Mouse (Mus musculus) heart, embryonic 10.5 days (tissue): Measurements from ENCODE around the gene Spin1. TPM values are rescaled to one million over a fixed set of nuclear protein-coding genes. Genes with fewer than 3 reads are reported as not detected.
"Not testable (repeated sequence)": the region's sequence is repeated elsewhere in the genome, so short reads cannot be mapped to it uniquely, and the experiment has no call there.

Experiments used
- DNase-seq: peaks from one replicate; pipeline ENCODE4 v3.0.0-alpha.2; 2017; ENCODE audit warnings: low spot score
- H3K27ac ChIP-seq: fragments of 300-500 bp; sonication (generic); 2 replicates; pipeline ENCODE4 v1.5.1; 2016; ENCODE audit warnings: mild to moderate bottlenecking
- H3K27me3 ChIP-seq: fragments of 300-500 bp; sonication (generic); 2 replicates; pipeline ENCODE4 v1.6.1; 2016; ENCODE audit warnings: mild to moderate bottlenecking; ENCODE audit not compliant: poor library complexity, insufficient read depth, severe bottlenecking
- H3K36me3 ChIP-seq: fragments of 300-500 bp; sonication (generic); 2 replicates; pipeline ENCODE4 v1.6.1; 2016; ENCODE audit warnings: mild to moderate bottlenecking, moderate library complexity
- H3K4me1 ChIP-seq: fragments of 300-500 bp; sonication (generic); 2 replicates; pipeline ENCODE4 v1.6.1; 2016; ENCODE audit warnings: mild to moderate bottlenecking
- H3K4me3 ChIP-seq: fragments of 300-500 bp; sonication (generic); 2 replicates; pipeline ENCODE4 v1.5.1; 2016; ENCODE audit warnings: mild to moderate bottlenecking, moderate library complexity
- H3K9me3 ChIP-seq: fragments of 300-500 bp; sonication (generic); 2 replicates; pipeline ENCODE4 v1.6.1; 2016; ENCODE audit warnings: mild to moderate bottlenecking, moderate library complexity
- WGBS: fragments of 180-500 bp; shearing (Covaris S2); methylation state at CpG from one replicate; pipeline ENCODE4 v1.1.7; 2016; 5-methylcytosine and 5-hydroxymethylcytosine counted together
- polyA plus RNA-seq: library from polyadenylated mRNA; unstranded; fragments of >200 nt; fragmentation: Nextera tagmentation; extraction: Ambion mirVana; gene quantifications from 2 replicates; pipeline ENCODE4 v1.2.1, GENCODE M21; 2016

Gene Spin1
- polyA plus RNA-seq = 55.5 and 63.4 TPM in 2 replicates

DNA sequence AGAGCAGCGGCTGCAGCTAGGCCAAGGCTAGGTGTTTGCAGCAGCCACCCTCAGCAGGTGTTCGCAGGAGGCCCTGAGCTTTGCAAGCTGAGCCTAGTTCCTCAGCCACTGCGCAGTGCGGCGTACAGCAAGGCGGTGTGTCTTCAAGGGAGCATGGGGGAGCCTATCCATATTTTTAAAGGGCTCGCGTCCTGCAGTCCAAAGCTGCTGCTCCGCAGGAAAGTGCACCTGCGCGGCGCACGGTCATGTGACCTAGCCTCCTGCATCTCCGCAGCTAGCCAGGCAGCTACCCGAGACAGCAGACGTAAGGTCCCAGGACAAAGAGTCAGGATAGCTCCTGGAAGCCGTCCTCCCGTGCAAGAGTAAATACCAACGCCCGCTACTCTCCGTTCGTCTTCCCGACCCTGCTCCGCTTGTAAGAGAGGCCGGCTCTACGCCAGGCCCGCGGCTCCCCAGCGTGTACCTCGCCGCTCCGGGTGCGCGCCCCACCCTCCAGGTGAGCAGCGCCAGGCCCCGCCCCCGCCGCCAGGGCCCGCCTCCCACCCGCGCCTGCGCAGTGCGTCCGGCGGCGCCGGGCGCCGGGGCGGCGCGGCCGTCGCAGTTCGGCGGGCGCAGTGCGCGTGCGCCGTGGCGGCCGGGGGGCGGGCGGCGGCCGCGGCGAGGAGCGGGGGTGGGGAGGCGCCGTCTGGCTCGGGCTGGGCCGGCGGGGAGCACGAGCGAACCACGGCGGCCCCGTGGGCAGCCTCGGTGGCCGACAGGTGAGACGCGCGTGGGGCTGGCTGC is at the start of gene Spin1:
Gene Spin1, plus strand, starts transcription at position 648 of the 783 bp plus-strand sequence.
- Histone ChIP-seq H3K4me1 (peaks cover 5% of the 10 kb centered on the region; the same call in 1 of the 2 replicates), H3K36me3 (peaks cover 22% of the 10 kb centered on the region), H3K27ac (peak within 1 kb of the TSS; percentile 99), H3K9me3 (no peaks in the 10 kb centered on the region; the same call in 1 of the 2 replicates), H3K4me3 (peak within 1 kb of the TSS; percentile 90), H3K27me3 (no peaks in the 10 kb centered on the region)
- 2% methylated on average over 81 of the region's 85 CpGs for WGBS
- peak; percentile 81 for DNase-seq

DNA sequence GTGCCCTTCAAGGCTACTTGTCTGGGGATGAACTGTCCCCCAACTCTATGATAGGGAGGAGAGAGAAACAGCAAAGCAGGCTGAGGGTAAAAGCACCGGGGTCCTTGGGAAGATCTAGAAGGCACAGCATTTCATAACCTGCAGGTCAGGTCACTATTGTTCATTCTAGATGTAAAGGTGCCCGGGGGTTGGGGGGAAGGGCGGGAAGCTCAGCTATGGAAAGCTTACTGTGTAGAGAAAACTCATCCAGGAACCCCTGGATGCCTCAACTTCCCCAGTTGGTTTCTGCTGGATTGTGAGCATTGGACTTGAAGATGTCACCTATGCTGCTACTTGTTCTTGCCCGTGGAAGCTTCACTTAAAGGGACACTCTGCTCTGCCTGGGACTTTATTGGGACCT is 49.7 kb upstream of the Spin1 start:
- 80% methylated on average over 4 of the region's 4 CpGs for WGBS
- Histone ChIP-seq H3K36me3 (no peaks in the 10 kb centered on the region), H3K4me1 (no peaks in the 10 kb centered on the region), H3K27ac (no peak overlapping the region), H3K27me3 (no peaks in the 10 kb centered on the region), H3K9me3 (no peaks in the 10 kb centered on the region), H3K4me3 (no peak overlapping the region)
- no peak for DNase-seq

DNA sequence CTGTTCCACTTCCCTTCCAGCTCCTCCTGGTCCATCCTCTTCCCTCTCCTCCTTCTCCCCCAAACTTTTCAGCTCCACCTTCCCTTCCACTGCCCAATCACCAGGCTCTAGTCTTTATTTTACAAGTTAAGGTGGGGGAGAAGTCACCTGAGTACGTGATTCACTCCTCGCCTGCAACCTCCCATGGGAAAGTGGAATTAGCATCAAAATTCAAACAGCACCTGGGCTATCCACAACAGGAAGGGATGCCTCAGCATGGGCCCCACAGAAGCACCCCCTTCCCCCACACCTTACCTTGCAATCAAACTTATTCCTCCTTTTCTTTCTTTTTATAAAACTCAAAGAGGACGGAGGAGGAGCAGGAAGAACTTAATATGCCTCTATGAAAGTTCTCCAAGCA is 48.3 kb upstream of the Spin1 start:
- 71% methylated on average over 3 of the region's 3 CpGs for WGBS
- Histone ChIP-seq H3K27ac (no peak overlapping the region), H3K4me1 (no peaks in the 10 kb centered on the region), H3K4me3 (no peak overlapping the region), H3K36me3 (no peaks in the 10 kb centered on the region), H3K27me3 (no peaks in the 10 kb centered on the region), H3K9me3 (no peaks in the 10 kb centered on the region)
- DNase-seq = no peak

DNA sequence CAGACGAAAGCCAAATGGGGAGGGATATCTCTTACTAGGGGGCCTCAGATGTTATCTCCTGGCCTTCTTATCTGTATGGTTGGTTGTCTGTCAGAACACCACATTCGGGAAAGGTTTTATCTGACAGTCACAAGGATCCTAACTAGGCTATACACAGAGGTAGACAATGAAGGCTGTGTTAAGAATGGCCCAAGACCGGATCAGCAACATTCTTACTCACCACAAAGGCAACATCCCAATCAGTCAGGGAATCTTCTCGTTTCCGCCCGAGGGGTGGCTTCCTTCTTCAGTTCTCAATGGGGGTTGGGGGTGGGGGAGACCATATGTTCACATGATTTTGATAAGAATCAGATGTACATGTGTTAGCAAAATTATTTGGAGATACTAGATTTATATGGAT is 37.7 kb upstream of the Spin1 start:
- Histone ChIP-seq H3K4me1 (no peaks in the 10 kb centered on the region), H3K27me3 (no peaks in the 10 kb centered on the region), H3K27ac (no peak overlapping the region), H3K36me3 (no peaks in the 10 kb centered on the region), H3K9me3 (no peaks in the 10 kb centered on the region), H3K4me3 (no peak overlapping the region)
- DNase-seq = no peak
- WGBS = 42% methylated on average over 6 of the region's 6 CpGs

DNA sequence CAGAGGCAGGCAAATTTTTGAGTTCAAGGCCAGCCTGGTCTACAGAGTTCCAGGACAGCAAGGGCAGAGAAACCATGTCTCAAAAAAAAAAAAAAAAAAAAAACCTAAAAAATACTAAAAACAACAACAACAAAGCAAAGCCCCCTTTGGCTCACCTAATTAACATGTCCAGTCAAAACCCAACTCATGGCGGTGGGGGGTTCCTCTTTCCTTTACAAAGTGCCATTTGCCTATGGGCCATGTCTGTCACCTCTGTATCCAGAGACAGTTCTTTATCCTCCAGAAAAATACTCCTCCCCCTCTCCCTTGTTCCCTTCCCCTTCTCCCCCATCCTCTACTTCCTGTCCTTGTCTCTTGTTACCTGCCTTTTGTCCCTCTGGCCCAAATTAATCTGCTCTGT is 37.0 kb upstream of the Spin1 start:
- no peaks in the 10 kb centered on the region for H3K27me3 ChIP-seq
- H3K36me3 ChIP-seq = no peaks in the 10 kb centered on the region
- 88% methylated on average over 1 of the region's 1 CpGs for WGBS
- H3K4me1 ChIP-seq = no peaks in the 10 kb centered on the region
- DNase-seq = no peak
- H3K9me3 ChIP-seq = no peaks in the 10 kb centered on the region
- no peak overlapping the region for H3K27ac ChIP-seq
- H3K4me3 ChIP-seq = no peak overlapping the region

DNA sequence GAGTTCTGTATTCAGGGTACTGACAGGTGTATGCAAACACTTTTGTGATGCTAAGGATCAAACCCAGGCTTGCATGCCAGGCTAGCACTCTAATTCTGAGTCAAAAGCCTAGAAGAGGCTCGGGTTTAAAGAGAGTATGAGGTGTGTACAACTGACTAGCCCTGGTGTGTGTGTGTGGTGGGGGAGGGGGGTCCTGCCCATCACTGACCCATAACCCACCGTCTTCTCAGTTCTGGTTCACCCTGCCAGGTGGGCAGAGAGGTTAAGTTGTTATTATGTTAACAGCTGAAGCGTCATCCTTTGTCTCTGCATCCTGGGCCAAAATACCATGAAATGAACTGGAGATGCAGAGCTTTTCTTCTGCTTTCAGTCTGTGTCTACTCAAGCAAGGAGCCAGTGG is 36.3 kb upstream of the Spin1 start:
- H3K27me3 ChIP-seq = no peaks in the 10 kb centered on the region
- no peak overlapping the region for H3K27ac ChIP-seq
- 77% methylated on average over 3 of the region's 3 CpGs for WGBS
- no peaks in the 10 kb centered on the region for H3K9me3 ChIP-seq
- no peak for DNase-seq
- no peaks in the 10 kb centered on the region for H3K4me1 ChIP-seq
- no peaks in the 10 kb centered on the region for H3K36me3 ChIP-seq
- no peak overlapping the region for H3K4me3 ChIP-seq

DNA sequence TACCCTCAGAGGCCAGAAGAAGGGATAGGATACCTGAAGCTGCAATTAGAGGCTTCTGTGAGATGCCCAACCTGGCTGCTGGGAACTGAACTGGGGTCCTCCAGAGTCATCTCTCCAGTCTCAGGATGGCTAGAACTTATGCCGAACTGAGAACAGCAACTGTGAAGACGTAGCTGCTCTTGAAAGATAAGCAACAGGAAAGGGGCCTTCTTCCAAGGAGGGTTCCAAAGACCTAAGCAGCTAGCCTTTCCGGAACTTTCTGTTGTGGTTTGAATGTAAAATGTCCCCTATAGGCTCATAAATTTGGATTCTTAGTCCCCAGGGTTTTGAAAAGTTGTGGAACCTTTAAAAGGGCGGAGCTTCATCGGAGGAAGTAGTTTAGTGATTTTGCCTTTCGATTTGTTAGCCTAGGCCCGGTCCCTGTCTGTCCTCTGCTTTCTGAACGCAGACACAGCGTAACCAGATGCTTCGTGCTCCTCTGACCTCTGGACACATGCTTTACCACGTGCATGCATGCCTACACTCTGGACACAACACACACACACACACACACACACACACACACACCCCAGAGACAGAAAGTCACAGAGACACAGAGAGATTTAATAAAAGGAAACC is 29.5 kb upstream of the Spin1 start:
- H3K27ac ChIP-seq = no peak overlapping the region
- DNase-seq = no peak
- WGBS = 77% methylated on average over 11 of the region's 11 CpGs

DNA sequence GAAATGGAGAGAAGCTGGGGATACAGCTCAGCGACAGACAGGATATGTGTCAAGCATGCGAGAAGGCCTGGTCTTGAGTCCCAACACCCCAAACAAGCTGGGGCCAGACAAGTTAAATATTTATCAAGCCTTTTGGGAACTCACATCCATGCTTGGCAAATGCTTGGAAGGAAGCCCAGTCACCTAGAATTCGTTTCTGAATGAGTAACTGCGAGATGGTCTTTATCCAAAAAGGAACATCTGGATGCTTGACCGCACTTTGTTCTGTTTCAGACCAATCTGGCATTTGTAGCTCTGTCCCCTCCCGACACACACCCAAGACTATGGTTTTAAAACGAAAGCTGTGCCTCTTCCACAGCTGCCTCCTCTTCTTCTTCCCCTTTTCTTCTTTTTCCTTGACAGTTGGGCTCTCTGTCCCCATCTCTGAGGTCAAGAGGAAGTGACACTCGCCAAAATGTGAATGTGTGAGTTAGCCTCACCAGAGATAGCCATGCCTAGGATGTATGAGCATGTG is 28.9 kb upstream of the Spin1 start:
- H3K9me3 ChIP-seq = no peaks in the 10 kb centered on the region
- no peak overlapping the region for H3K27ac ChIP-seq
- no peak for DNase-seq
- H3K4me3 ChIP-seq = no peak overlapping the region
- H3K27me3 ChIP-seq = no peaks in the 10 kb centered on the region
- H3K4me1 ChIP-seq = no peaks in the 10 kb centered on the region
- H3K36me3 ChIP-seq = no peaks in the 10 kb centered on the region
- WGBS = 78% methylated on average over 8 of the region's 8 CpGs

More for the DNA sequence above, 29.5 kb upstream of the Spin1 start:
- Histone ChIP-seq H3K9me3 (no peaks in the 10 kb centered on the region), H3K4me1 (no peaks in the 10 kb centered on the region), H3K4me3 (no peak overlapping the region), H3K36me3 (no peaks in the 10 kb centered on the region), H3K27me3 (no peaks in the 10 kb centered on the region)

DNA sequence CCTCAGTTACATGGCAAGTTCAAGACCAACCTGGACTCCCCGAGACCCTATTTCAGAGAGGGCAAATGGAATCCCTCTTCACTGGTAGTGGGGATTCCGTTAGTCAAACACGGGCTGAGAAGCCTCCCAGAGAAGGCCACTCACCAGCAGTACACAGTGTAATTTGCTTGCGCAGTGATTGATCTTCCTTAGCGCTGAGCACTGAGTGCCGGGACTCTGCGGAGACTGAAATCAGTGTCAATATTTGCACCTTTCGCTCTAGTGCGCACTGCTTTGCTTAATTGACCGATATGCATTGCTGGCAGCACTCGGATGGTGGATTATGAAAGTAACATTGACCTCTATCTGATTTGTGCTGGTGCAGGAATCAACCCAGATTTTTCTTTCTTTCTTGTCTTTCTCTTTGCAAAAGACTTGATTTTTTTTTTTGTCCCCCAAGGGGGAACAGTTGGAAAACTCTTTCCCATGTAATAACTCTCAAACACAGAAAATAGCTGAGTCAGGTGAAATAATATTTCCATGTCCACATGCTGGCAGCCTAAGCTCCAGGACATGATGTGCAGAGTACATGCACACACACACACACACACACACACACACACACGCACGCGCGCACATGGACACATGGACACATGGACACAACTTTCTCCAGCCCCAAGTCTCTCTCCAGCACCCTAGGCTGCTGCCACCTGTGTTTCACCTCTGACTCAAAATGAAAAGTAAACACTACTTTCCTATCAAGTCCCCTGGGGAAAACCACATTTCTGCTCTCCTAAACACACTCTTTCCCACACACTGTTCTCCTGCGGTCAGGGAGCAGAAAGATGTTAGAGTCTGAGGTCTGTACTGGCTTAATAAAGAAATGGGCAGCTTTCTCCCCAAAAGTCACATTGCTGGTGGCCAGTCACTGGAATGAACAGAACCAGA is 27.5 kb upstream of the Spin1 start:
- no peak overlapping the region for H3K4me3 ChIP-seq
- no peaks in the 10 kb centered on the region for H3K36me3 ChIP-seq
- H3K27ac ChIP-seq = no peak overlapping the region
- H3K27me3 ChIP-seq = no peaks in the 10 kb centered on the region
- DNase-seq = no peak
- 89% methylated on average over 16 of the region's 16 CpGs for WGBS
- no peaks in the 10 kb centered on the region for H3K4me1 ChIP-seq
- H3K9me3 ChIP-seq = no peaks in the 10 kb centered on the region

DNA sequence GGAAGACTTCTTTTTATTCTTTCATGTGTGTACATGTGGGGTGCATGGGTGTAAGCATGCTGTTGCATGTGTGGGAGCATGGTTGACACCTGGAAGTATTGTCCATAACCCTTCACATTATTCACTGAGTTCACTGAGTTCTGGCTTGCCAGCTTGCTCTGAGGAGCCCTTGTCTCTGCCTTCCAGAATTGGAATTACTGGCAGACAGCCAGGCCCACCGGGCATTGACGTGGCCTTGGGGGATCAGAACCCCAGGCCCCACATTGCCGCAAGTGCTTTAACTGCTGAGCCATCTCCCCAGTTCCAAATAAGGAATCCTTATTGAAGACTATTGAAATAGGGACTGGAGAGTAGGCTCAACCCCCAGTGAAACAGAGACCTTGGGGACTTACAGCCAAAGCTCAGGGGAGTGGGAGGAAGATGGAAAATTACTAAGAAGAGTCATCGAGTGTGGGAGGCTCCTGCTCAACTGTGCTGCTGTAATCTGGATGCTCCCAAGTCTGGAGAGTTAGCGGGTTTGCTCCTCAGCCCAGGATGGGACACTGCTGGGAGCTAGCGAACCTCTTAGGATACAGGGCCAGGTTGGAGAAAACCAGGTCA is 26.5 kb upstream of the Spin1 start:
- Histone ChIP-seq H3K27ac (no peak overlapping the region), H3K4me3 (no peak overlapping the region), H3K27me3 (no peaks in the 10 kb centered on the region), H3K4me1 (no peaks in the 10 kb centered on the region), H3K36me3 (no peaks in the 10 kb centered on the region), H3K9me3 (no peaks in the 10 kb centered on the region)
- no peak for DNase-seq
- WGBS = 70% methylated on average over 6 of the region's 6 CpGs

DNA sequence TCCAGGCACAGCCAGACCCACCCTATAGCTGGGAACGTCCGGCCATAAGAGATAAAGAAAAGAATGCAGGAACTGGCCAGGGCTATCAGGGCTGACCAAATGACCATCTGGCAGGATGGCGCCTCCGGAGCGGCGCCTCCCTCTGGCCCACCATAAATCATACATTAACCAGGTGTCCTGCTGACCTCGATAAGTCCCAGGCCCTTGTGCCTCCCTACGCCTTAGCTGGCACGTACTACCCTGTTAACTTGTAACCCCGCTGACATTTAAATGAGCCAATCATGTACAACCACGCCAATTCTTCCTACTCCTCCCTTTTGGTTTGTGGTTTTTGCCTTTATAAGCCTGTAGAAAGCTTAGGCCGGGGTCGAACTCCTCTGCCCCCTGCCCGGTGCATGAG is 24.5 kb upstream of the Spin1 start:
- not testable (repeated sequence) for H3K4me3 ChIP-seq, H3K4me1 ChIP-seq, H3K36me3 ChIP-seq, DNase-seq, H3K9me3 ChIP-seq, H3K27ac ChIP-seq, H3K27me3 ChIP-seq
- WGBS = 89% methylated on average over 14 of the region's 14 CpGs

DNA sequence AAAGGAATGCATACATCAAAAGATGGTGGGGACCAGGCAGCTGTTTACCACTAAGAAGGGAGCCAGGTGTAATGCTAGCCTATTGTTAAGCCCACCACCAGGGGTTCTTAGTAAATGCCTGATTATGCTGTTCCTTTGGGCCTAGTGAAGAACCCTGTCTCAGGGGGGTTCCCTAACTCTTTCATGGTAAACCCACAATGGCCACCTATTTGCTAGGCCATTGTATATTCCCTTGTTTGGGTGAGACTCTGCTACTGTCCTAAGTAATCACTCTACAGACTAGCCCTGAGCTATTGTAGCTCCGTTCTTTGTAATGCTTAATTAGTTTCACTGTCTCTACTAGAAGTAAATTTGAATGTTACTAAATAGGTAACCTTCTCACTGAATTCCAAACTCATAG is 22.1 kb upstream of the Spin1 start:
- not testable (repeated sequence) for DNase-seq
- WGBS = 81% methylated on average over 1 of the region's 1 CpGs

More for the DNA sequence above, 22.1 kb upstream of the Spin1 start:
- not testable (repeated sequence) for H3K4me3 ChIP-seq, H3K27me3 ChIP-seq, H3K36me3 ChIP-seq, H3K27ac ChIP-seq, H3K4me1 ChIP-seq, H3K9me3 ChIP-seq
